Mouse (Mus musculus) ES-E14 (cell line): Measurements from ENCODE around the gene 1700012B07Rik.

Experiments used
- CHD2 ChIP-seq: IDR thresholded peaks from 2 replicates; pipeline ENCODE4 v1.6.1; 2014; ENCODE audit warnings: mild to moderate bottlenecking, low read depth, low read length, inconsistent platforms
- HCFC1 ChIP-seq: IDR thresholded peaks from 2 replicates; pipeline ENCODE4 v1.6.1; 2012; ENCODE audit warnings: low read length, inconsistent platforms, borderline replicate concordance; ENCODE audit not compliant: insufficient read depth
- MAFK ChIP-seq: IDR thresholded peaks from 2 replicates; pipeline ENCODE4 v1.6.1; 2014; ENCODE audit warnings: mild to moderate bottlenecking, low read depth, low read length, inconsistent platforms; ENCODE audit not compliant: insufficient read depth
- ZNF384 ChIP-seq: IDR thresholded peaks from 2 replicates; pipeline ENCODE4 v1.6.1; 2012; ENCODE audit warnings: low read depth, low read length, inconsistent platforms

- TF ChIP-seq HCFC1 (no peak), MAFK (no peak), ZNF384 (no peak), CHD2 (no peak)
Measured at GRCm38 (mm10) chr11:109859441-109859840, 31.6 kb upstream of the 1700012B07Rik start.
